Mouse (Mus musculus): ENCODE data around the gene Fam234b.

DNA sequence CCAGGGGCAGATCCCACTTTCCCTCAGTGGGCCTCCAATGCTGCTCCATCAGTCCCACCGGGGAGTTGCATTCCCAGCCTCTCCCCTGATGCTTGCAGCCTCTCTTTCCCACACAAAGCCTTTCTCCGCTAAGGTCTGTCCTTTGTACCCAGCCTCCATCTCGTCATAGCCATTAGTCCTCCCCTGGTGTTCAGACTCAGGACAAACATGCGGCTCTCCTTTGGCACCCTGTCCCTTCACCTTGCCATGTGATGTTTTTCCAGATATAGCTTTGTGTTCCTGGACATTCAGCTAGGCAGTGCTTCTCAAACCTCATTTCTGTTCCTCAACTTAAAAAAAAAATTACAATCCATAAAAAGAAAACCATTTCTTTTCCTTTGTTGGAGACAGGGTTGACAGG is 39.3 kb upstream of the Fam234b start:
- TF ChIP-seq EP300 (IDR thresholded peaks at IDR 0.05) (no peak), CTCF (IDR thresholded peaks at IDR 0.05) (no peak)

Data from lung, postnatal 0 days (tissue).